Mouse (Mus musculus) fat pad, adult 2 months (tissue): ENCODE measurements around the gene Hepacam2.
"Not testable (repeated sequence)": the region's sequence is repeated elsewhere in the genome, so short reads cannot be mapped to it uniquely, and the experiment has no call there.

Experiments used
- DNase-seq: peaks from one replicate; pipeline ENCODE4 v3.0.0-alpha.2; 2011; ENCODE audit warnings: low read depth, low spot score; ENCODE audit errors: extremely low read depth

Gene Hepacam2

DNA sequence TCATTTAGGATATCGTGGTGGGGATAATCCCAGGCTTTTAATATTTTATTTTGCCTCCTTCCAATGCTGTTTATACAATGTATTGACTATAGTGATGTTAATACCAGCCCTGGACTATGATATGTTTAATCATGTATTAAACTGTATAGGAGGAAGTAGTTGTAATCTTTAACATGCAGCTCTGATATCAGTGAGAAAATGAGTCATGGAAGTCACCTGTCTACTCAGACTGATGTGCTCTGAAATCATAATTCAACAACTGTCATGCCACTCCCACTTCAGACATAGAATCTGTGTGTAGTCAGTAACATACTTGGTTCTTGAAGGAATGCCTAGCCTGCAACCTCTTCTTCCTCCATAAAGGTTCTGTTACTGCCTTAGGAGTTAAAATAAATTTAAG is 29.5 kb downstream of the Hepacam2 start:
- no peak for DNase-seq

GRCm38 (mm10) chr6:3463594-3463993 is 34.5 kb downstream of the Hepacam2 start:
- DNase-seq: no peak

- no peak for DNase-seq
Observed at GRCm38 (mm10) chr6:3463026-3463425, 35.1 kb downstream of the Hepacam2 start.

- DNase-seq: no peak
Observed at GRCm38 (mm10) chr6:3455944-3456536, 42.1 kb downstream of the Hepacam2 start.

DNA sequence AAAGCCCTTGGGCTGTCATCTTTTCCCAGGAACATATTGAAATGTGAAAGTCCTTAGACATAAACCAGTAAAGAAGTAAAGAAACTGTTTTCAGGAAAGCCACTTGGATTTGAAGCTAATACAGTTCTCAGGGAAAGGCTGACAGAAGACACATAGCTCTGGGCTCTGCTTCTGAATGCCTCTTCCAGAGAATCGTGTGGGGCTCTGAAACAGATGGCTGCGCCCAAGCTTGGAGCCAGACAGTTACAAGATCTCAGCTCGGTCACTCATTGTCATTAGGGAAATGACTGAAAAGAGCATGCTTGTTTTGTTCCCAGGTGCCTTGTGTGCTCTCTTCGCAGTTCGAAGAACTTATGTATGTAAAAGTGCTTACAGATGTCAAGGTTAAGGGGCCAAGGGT is 43.7 kb downstream of the Hepacam2 start:
- DNase-seq: no peak

- DNase-seq: peak; percentile 1
Observed at GRCm38 (mm10) chr6:3447404-3447803, 50.7 kb downstream of the Hepacam2 start.

- DNase-seq: no peak
Observed at GRCm38 (mm10) chr6:3443905-3444304, 54.2 kb downstream of the Hepacam2 start.

DNA sequence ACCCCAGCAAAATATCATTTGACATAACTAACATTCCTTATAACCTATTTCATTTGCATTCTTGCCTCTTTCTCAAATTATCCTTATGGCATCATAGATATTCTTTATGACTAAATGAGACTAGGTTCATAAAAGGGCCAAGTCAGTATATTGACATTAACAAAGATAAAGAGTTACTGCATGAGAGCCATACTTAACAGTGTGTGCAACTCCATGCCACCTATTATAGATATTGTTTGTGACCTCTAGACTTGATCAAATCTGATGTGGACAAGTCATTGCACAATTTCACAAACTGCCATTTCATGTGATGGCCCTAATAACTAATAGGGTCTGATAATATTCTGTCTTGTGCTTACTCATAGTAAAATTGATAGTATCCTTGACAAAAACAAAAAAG is 62.0 kb downstream of the Hepacam2 start:
- DNase-seq: no peak

DNA sequence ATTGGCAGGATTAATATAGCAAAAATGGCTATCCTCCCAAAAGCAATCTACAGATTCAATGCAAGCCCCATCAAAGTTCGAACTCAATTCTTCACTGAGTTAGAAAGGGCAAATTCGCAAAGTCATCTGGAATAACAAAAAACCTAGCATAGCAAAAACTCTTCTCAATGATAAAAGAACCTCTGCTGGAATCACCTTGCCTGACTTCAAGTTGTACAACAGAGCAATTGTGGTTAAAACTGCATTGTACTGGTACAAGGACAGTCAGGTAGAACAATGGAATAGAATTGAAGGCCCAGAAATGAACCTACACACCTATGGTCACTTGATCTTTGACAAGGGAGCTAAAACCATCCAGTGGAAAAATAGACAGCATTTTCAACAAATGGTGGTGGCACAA is 67.1 kb downstream of the Hepacam2 start:
- not testable (repeated sequence) for DNase-seq

DNA sequence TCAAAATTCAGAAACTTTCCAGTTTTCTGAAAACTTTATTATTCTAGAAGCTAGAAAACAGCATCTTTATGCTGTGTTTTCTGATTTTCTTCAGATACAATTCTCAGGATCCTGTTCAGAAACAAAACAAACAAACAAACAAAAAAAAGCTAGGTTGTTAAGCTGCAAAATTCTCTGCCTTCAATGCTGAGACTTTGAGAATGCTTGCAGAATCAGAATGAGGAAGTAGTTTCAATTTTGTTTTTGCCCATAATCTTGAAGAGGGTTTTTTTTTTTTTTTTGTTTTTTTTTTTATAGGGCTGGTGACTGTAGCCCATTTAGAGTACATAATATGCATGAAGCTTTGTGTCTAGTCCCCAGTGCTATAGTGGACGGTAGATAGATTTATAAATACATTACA is 71.1 kb downstream of the Hepacam2 start:
- DNase-seq: no peak

GRCm38 (mm10) chr6:3425333-3425732 is 72.8 kb downstream of the Hepacam2 start:
- DNase-seq: not testable (repeated sequence)

DNA sequence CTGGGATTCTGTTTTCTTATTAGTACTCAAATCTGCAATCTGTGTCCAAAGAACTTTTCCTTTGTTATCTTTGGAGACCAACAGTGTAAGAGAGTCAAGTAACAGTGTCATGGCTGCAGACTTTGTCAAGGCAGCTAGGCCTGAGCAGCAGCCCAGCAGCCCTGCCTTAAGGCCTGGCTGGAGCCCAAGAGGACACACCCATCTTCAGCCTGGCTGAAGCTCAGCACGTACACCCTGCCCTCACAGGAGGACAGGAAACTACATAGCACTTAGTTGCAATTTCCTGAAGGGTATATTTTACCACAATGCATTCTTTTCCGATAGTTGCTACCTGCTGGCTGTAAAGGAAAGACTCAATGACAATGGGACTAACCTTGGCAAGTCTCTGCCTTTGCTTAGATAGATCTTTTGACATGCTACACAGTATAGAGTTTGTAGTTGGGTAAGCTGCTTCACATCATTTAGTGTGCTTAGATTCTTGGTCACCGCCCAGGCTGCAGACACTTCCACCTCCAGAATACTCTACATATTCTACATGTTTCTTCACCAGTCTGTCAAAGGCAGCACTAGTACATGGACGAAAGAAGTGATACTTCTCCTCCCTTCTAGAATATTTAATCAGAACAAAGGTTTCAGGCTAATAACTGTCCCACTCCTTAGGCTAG is 73.4 kb downstream of the Hepacam2 start:
- not testable (repeated sequence) for DNase-seq
